Mouse (Mus musculus): Measurements from ENCODE around the gene Fndc7. TPM values are rescaled to one million over a fixed set of nuclear protein-coding genes. Genes with fewer than 3 reads are reported as not detected.

Gene Fndc7
- total RNA-seq (2021): 1 to 10 TPM in 1 of 2 experiments, under 1 TPM in 1; 0.39 to 1.4 TPM
- long read RNA-seq, experiment 1: 0 reads
- long read RNA-seq, experiment 2: 0 reads

- no peak for DNase-seq
Measured at GRCm38 (mm10) chr3:108889908-108890307, at the start of gene Fndc7. TSS of gene Fndc7 (minus strand) at chr3:108890008.

DNA sequence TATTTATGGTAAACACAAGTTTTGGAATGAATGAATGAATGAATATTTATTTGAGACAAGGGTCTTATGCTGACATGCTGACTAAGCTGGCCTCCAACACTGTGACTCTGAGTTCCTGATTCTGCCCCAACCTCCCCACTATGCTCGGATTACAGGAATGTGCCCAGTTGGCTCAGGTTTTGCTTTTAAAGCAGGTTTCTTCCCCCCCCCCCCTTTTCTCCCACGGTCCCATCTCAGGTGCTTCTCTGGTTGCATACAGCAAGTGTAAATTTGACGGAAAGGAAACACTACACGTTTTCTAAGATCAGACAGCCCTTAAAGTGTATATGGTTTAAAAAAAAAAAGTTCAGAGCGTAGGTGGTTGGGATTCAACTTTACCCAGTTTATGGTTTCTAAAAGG is 49.8 kb upstream of the Fndc7 start, which contains the start of gene Henmt1:
Gene Henmt1, plus strand, starts transcription at position 301 of the 400 bp plus-strand sequence.
- DNase-seq: no peak

DNA sequence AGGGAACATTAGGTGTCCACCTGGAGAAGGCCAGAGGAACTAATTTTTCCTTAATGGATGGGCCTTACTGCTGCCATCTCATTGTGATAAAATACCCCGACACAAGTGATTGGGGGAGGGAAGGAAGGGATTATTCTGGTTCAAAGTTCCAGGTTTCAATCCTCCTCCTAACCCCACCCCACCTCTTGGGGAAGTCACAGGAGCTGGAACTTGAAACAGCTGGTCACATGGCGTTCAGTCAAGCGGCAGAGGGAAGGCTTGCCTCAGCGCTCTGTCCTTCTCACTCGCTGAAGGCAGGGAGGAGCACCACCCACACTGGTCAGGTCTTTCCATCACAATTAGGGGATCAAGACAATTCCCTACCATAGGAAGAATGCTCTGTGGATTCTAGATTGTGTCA is 48.9 kb upstream of the Fndc7 start:
- DNase-seq: no peak

DNA sequence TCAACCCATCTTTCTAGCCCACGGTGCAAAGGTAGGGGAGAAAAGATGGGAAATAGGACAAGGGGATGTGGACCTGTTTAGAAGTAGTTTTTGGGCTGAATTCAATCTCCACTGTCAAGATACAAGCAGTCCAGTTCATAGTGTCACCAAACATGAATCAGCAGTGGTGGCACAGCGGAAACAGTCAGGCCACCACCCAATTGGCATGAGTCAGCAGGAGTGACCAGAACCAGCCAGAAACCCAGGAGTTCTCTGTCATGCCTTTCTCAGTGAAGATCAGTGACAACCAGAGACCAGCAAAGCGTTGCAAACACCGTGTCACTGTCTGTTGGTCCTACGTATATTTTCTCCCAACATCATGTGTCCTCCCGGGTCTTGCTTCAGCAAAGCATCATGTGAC is 43.7 kb upstream of the Fndc7 start:
- DNase-seq: no peak

DNA sequence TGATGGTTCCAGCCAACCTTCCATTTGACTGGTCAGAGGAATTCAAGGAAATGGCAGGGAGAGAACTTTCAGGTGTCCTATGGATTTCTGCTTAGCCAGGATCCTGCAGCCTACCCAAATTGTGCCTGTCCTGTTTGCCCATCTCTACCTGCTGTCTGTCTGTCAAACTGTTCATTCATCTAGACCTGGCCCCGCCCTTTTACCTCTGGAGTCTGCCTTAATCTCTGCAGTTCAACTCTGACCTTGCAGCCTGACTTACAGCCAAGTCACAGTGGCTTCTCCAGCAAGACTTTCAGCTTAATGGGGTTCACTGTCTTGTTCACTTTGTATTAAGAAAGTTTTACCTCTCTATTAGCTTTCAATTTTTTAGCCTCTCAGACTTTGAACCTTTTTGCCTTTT is 36.5 kb upstream of the Fndc7 start:
- no peak for DNase-seq

DNA sequence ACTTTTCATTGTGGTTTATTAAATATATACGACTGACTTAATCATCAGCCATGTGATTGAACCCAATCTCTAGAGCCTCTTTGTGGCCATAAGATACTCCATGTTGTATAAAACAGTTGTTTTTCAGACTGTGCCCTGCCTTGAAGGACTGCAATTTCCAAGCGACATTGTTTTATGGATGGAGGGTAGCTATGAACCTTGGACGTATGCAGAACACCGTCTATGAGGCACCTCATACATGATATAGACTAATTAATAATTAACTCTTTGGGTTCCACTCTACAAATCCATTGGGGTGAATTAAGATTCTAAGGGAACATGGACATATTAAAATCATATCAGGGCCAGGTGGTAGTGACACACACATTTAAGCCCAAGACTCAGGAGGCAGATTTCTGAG is 35.9 kb upstream of the Fndc7 start:
- DNase-seq: no peak

DNA sequence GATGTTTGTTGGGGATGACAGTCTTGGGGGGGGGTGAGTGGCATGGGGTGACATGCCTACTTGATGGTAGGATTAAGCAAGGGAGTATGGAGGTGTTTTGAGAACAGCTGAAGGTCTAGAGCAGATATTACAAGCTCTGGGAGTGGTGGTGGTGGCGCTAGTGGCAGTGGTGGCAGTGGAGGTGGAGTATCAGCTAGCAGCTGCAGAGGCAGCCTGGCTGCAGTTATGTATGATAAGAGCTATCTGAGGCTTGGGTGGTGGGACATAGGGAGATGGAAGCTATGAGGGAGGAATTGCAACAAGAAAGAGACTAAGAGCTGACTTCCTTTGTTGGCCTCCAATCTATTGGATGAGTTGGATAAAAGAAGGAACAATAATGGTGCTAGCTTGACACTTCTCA is 32.0 kb upstream of the Fndc7 start:
- no peak for DNase-seq

DNA sequence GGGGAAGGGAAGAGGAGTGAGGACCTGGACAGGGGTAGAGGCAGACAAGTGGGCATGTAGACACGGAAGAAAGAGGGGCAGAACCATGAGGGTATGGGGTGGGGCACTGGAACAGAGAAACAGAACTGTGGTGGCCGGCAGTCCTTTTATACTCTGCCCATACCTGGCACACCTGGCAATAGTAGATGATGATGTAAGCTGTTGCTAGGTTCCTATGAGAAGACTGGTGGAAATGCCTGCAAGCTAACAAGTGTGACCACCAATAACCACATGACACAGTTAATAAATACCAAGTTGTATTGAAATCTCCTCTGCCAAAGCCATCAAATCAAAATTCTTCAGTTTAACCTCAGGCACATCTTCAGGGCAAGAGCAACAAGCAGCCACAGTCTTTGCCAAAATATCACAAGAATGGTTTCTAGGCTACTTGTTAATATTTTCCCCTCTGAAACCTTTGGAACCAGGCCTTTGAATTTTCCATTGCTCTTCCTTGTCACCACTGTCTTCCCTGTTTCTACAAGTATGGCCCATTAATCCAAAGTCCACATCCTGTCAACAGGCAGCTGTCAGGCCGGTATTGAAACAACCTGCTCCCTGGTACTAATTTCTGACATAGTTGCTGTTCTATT is 30.7 kb upstream of the Fndc7 start:
- DNase-seq: no peak

- no peak for DNase-seq
Measured at GRCm38 (mm10) chr3:108918852-108919251, 29.0 kb upstream of the Fndc7 start.

DNA sequence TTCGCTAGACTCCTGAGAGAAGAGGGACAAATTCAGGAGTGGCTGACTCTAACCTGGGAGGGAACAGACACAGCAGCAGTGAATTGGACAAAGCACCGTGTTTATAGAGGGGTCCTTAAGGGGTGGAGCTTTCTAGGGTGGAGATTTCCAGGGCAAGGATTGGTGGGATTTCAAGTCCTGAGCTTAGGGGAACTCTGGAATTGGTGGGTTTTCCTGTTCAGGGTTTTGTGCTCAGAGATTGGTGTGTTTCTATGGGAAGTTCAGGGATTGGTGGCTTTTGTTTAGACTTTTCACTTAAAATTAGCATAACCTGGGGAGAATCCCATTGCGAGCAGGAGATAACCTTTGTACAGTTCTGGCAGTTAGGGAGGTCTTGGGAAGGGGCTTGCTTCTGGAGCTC is 28.2 kb upstream of the Fndc7 start:
- no peak for DNase-seq

- no peak for DNase-seq
Measured at GRCm38 (mm10) chr3:108916857-108917256, 27.0 kb upstream of the Fndc7 start.

DNA sequence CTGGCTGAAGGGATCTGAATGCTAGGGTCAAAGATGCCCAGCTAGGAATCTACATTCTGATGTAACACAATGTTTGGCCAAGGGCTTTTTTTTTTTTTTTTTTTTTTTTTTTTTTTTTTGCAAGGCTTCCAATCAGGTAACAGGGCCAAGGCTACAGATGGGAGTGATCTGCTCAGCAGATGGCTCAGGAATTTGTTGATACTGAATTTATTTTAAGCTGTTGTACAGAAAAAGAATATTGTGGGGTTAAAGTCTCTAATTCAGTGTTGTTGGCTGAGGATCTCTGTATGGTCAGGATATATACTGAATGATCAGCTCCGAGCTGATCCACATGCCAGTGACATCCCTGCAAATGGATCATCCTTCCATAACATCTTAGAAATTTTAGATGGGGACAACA is 26.2 kb upstream of the Fndc7 start:
- DNase-seq: no peak

- peak; percentile 96 for DNase-seq
Measured at GRCm38 (mm10) chr3:108911548-108912413, 22.0 kb upstream of the Fndc7 start, which contains the start of gene Prpf38b. TSS of gene Prpf38b (minus strand) at chr3:108911727.

DNA sequence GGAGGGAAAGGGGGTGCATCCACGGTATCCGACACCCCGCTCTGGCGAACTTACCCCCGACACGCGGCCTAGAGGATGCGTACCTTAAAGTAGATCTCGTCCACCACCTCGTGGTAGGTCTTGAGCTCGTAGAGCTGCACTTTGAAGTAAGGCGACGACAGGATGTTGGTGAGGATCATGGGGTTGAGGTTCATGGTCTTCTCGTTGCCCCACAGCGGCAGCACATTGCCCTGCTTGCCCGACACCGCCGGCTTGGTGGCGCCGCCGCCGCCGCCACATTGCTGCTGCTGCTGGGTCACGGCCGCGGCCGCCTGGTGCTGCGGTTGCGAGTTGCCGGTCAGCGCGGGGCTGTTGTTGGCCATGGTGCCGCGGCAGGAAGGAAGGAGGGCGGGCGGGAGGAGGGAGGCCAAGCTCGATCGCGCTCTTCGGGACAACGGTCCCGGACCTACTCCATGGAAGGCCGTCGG is 21.3 kb upstream of the Fndc7 start:
- peak; percentile 69 for DNase-seq

DNA sequence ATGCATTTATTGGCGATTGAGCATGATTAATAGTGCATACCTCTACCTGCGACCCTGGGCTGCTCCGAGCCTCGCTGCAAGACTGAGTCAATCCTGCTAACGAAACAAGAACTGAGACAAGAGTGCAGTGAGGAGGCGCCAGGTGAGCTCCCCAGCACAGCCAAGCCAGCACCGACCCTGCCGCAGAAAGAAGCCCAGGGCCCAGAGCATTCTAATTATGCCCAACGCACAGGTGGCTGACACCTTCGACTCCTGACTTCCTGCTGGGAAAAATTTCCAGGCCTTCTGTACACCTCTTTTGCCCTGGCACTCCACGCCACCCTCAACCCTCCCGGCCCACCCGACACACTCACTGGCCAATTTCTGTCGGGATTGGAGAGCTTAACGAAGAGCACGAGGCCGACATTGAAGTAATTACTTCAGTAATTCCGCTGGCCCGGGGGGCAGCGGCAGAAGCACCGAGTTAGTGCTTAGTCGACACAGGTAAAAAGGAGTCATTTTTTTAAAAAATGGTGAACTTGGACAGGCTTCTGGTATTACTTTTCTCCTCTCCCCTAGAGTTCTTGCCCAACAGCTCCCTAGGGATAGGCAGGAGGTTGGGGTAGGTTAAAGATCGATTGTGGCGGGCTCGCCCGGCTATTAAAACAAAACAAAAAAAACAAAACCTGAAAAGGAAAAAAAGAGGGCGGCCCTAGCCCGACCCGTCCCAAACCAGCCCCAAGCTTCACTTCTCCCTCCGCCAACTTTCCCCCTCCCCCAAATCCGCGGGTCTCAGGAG is 20.7 kb upstream of the Fndc7 start:
- peak; percentile 27 for DNase-seq

GRCm38 (mm10) chr3:108902934-108903333 is 13.1 kb upstream of the Fndc7 start:
- DNase-seq: no peak

- DNase-seq: no peak
Measured at GRCm38 (mm10) chr3:108902038-108902437, 12.2 kb upstream of the Fndc7 start.

- no peak for DNase-seq
Measured at GRCm38 (mm10) chr3:108900681-108901080, 10.9 kb upstream of the Fndc7 start.

- DNase-seq: no peak
Measured at GRCm38 (mm10) chr3:108900147-108900546, 10.3 kb upstream of the Fndc7 start.

GRCm38 (mm10) chr3:108898640-108899039 is 8.8 kb upstream of the Fndc7 start:
- DNase-seq: no peak

DNA sequence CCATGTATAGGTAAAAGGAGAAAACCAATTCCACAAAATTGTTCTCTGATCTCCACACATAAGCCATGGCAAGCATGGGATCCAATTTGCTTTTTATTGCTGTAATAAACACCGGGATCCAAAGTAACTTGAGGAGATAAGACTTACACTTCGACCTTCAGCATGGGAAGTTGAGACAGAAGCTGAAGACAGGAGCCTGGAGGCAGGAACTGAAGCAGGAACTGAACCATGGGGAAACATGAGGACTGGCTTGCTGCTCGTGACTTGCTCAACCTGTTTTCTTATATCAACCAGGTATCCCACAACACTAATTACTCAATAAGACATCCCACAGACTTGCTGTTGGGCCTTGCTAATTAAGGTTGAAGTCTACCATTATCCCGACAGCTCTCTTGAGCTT is 3.1 kb upstream of the Fndc7 start:
- no peak for DNase-seq

GRCm38 (mm10) chr3:108892080-108892479 is 2.3 kb upstream of the Fndc7 start:
- no peak for DNase-seq

- DNase-seq: no peak
Measured at GRCm38 (mm10) chr3:108887618-108887975, 2.2 kb downstream of the Fndc7 start.
